Mouse (Mus musculus) myocyte (in vitro differentiated cells): ENCODE data around the gene Ptpn18. TPM values are rescaled to one million over a fixed set of nuclear protein-coding genes. Genes with fewer than 3 reads are reported as not detected.

Experiments
- H3K27me3 ChIP-seq: one replicate; pipeline ENCODE4 v1.6.1; 2011; ENCODE audit not compliant: control insufficient read depth, insufficient read depth, insufficient read length
- H3K36me3 ChIP-seq: one replicate; pipeline ENCODE4 v1.6.1; 2011; ENCODE audit not compliant: control insufficient read depth, insufficient read depth
- H3K4me2 ChIP-seq: one replicate; pipeline ENCODE4 v1.6.1; 2011; ENCODE audit warnings: low read depth, control low read depth
- H3K4me3 ChIP-seq: one replicate; pipeline ENCODE4 v1.5.1; 2011; ENCODE audit warnings: mild to moderate bottlenecking, control low read depth, moderate library complexity
- H3K79me2 ChIP-seq: one replicate; pipeline ENCODE4 v1.6.1; 2011; ENCODE audit not compliant: control insufficient read depth, insufficient read depth
- H3ac ChIP-seq: one replicate; pipeline ENCODE4 v1.6.1; 2011; ENCODE audit not compliant: control insufficient read depth, insufficient read length
- CEBPB ChIP-seq: IDR thresholded peaks from 2 replicates; pipeline ENCODE4 v1.6.1; 2011; ENCODE audit warnings: mild to moderate bottlenecking, moderate library complexity; ENCODE audit not compliant: poor library complexity, insufficient read depth, severe bottlenecking
- E2F4 ChIP-seq: IDR thresholded peaks from one replicate; pipeline ENCODE4 v1.6.1; 2011; ENCODE audit warnings: mild to moderate bottlenecking, control low read depth, moderate library complexity; ENCODE audit not compliant: insufficient read depth
- MAX ChIP-seq: IDR thresholded peaks from one replicate; pipeline ENCODE4 v1.6.1; 2011; ENCODE audit warnings: low read depth, mild to moderate bottlenecking, control low read depth
- MYOD1 ChIP-seq, 3 experiments: IDR thresholded peaks; one replicate each; pipeline ENCODE4 v1.6.1; 2011; ENCODE audit warnings: control low read depth in 2 of 3, low read depth in 2 of 3, mild to moderate bottlenecking in 2 of 3, moderate library complexity in 1 of 3; ENCODE audit not compliant: insufficient read length in 2 of 3, control insufficient read depth in 1 of 3
- MYOG ChIP-seq, 3 experiments: IDR thresholded peaks; one replicate each; pipeline ENCODE4 v1.6.1; 2011; ENCODE audit warnings: control low read depth in 2 of 3, low read depth in 2 of 3, mild to moderate bottlenecking in 2 of 3; ENCODE audit not compliant: insufficient read length in 2 of 3, control insufficient read depth in 1 of 3, insufficient read depth in 1 of 3
- POLR2A ChIP-seq: IDR thresholded peaks from one replicate; pipeline ENCODE4 v1.6.1; 2011; ENCODE audit warnings: low read depth, mild to moderate bottlenecking, control low read depth, moderate library complexity; ENCODE audit not compliant: insufficient read length
- POLR2AphosphoS2 ChIP-seq: IDR thresholded peaks from one replicate; pipeline ENCODE4 v1.6.1; 2011; ENCODE audit warnings: low read depth, control low read depth; ENCODE audit not compliant: insufficient read length
- REST ChIP-seq: IDR thresholded peaks from one replicate; pipeline ENCODE4 v1.6.1; 2011; ENCODE audit warnings: mild to moderate bottlenecking, control low read depth, moderate library complexity; ENCODE audit not compliant: insufficient read depth, insufficient read length
- SRF ChIP-seq: IDR thresholded peaks from one replicate; pipeline ENCODE4 v1.6.1; 2011; ENCODE audit warnings: low read depth; ENCODE audit not compliant: control insufficient read depth, insufficient read length
- TCF12 ChIP-seq: IDR thresholded peaks from one replicate; pipeline ENCODE4 v1.6.1; 2011; ENCODE audit warnings: mild to moderate bottlenecking, control low read depth; ENCODE audit not compliant: poor library complexity, insufficient read depth, severe bottlenecking
- TCF3 ChIP-seq: IDR thresholded peaks from one replicate; pipeline ENCODE4 v1.6.1; 2011; ENCODE audit warnings: low read depth, control low read depth; ENCODE audit not compliant: insufficient read length
- USF1 ChIP-seq: IDR thresholded peaks from one replicate; pipeline ENCODE4 v1.6.1; 2011; ENCODE audit warnings: low read depth, mild to moderate bottlenecking, control low read depth, moderate library complexity
- polyA plus RNA-seq: library from polyadenylated mRNA; unstranded; fragments of >200 nt; fragmentation: generic; extraction: Trizol; gene quantifications from one replicate; pipeline ENCODE4 v1.2.1, GENCODE M21; 2012; ENCODE audit warnings: missing spikeins

Gene Ptpn18
- polyA plus RNA-seq, 1 experiment = 0.05 TPM

DNA sequence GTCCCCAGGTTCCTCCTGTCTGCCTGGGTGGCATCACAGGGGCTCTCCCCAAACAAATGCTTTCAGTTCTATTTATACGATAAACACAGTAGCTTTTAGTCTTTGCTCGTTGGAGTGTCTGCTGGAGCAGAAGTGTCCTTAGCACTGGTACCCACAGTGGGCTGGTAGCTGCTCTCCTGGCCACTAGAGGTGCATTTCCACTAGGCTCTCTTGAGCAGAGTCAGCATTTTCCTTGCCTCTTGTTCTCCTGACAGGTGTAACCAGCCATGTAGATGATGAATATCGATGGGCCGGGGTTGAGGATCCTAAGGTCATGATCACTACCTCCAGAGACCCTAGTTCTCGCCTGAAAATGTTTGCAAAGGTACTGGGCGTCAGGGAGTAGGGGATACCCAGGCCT, 16.4 kb upstream of the Ptpn18 start:
- peaks cover 18% of the 10 kb centered on the region for H3K79me2 ChIP-seq
- peaks cover 40% of the 10 kb centered on the region for H3K36me3 ChIP-seq
- TF ChIP-seq MYOD1 (IDR thresholded peaks at IDR 0.05; ENCODE audit: control insufficient read depth in 1 of 3, insufficient read length in 2 of 3, low read depth in 2 of 3) (no peak), E2F4 (no peak), POLR2AphosphoS2 (no peak), MAX (no peak), TCF3 (no peak), POLR2A (no peak), MYOG (IDR thresholded peaks at IDR 0.05; ENCODE audit: control insufficient read depth in 1 of 3, insufficient read depth in 1 of 3, insufficient read length in 2 of 3, low read depth in 2 of 3) (no peak), TCF12 (no peak), USF1 (no peak), SRF (no peak), REST (no peak), CEBPB (no peak)
- H3K4me2 ChIP-seq = no peak overlapping the region
- no peak overlapping the region for H3K4me3 ChIP-seq
- H3ac ChIP-seq = no peak overlapping the region
- no peaks in the 10 kb centered on the region for H3K27me3 ChIP-seq

DNA sequence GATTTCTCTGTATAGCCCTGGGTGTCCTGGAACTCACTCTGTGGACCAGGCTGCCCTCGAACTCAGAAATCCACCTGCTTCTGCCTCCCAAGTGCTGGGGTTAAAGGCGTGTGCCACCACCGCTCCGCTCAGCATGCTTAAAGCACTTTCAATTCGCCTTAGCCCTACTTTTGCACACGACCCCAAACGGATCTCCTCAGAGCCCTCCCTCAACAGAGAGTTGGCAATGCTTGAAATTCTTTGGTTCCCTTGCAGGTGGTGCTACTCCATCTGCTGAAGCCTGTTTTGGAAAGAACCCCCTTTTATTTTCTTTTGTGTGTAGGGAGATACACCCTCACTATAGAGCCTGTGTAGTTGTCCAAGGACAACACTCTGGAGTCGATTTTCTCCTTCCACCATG, 1.1 kb upstream of the Ptpn18 start:
- TF ChIP-seq USF1 = no peak
- no peak for TF ChIP-seq REST
- no peak for TF ChIP-seq POLR2A
- TF ChIP-seq E2F4 = no peak
- TF ChIP-seq POLR2AphosphoS2 = no peak
- TF ChIP-seq MYOD1 (IDR thresholded peaks at IDR 0.05; ENCODE audit: control insufficient read depth in 1 of 3, insufficient read length in 2 of 3, low read depth in 2 of 3) = no peak
- no peak for TF ChIP-seq TCF12
- H3K4me2 ChIP-seq = no peak overlapping the region
- no peak overlapping the region for H3ac ChIP-seq
- no peak overlapping the region for H3K4me3 ChIP-seq
- peaks cover 26% of the 10 kb centered on the region for H3K27me3 ChIP-seq
- no peaks in the 10 kb centered on the region for H3K36me3 ChIP-seq
- no peaks in the 10 kb centered on the region for H3K79me2 ChIP-seq

DNA sequence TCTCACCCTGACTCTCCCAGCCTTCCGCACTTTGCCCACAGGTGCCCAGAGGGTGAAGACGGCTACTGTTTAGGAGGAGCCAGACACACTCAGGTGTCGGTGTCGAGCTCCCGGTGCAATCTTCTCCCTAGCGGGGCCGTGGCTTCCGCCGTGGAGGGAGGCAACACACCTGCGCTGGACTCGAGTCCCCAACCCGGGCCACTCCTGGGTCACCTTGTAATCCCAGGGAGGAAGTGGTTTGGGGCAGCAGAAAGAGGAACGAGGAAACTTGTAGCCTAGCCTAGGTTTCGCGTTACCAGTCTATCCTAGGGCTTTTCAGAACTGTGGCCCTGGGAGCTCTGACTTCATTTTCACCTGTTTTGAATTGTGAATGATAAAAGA, 489 bp downstream of the Ptpn18 start:
- Histone ChIP-seq H3ac (no peak overlapping the region), H3K27me3 (peaks cover 22% of the 10 kb centered on the region), H3K36me3 (no peaks in the 10 kb centered on the region), H3K79me2 (no peaks in the 10 kb centered on the region), H3K4me3 (peak overlapping the region; percentile 21), H3K4me2 (peak overlapping the region; percentile 99)
- TF ChIP-seq POLR2AphosphoS2 (no peak), MYOD1 (IDR thresholded peaks at IDR 0.05; ENCODE audit: control insufficient read depth in 1 of 3, insufficient read length in 2 of 3, low read depth in 2 of 3) (no peak), MAX (no peak), E2F4 (no peak), MYOG (IDR thresholded peaks at IDR 0.05; ENCODE audit: control insufficient read depth in 1 of 3, insufficient read depth in 1 of 3, insufficient read length in 2 of 3, low read depth in 2 of 3) (no peak), USF1 (no peak), TCF3 (no peak), SRF (no peak), POLR2A (no peak), REST (no peak), TCF12 (no peak), CEBPB (no peak)

DNA sequence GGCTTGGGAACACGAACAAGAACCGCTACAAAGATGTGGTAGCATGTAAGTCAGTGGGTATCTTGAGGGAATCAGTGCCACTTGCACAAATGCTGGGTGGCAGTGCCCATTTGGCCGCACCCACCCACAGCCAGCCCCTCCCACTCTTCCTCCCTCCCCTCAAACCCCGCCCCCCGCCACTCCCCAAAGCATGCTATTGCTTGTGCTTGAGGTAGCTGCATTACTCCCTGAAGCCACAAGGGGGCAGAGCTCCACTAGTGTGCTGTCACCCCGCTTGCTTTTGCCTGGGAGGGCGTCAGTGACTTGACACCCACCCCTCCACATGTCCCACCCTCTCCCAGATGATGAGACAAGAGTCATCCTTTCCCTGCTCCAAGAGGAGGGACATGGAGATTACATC, 3.2 kb downstream of the Ptpn18 start:
- Histone ChIP-seq H3K79me2 (no peaks in the 10 kb centered on the region), H3ac (no peak overlapping the region), H3K4me3 (no peak overlapping the region), H3K36me3 (no peaks in the 10 kb centered on the region), H3K27me3 (peaks cover 8% of the 10 kb centered on the region), H3K4me2 (no peak overlapping the region)
- no peak for TF ChIP-seq MAX
- TF ChIP-seq E2F4 = no peak
- TF ChIP-seq MYOD1 (IDR thresholded peaks at IDR 0.05; ENCODE audit: control insufficient read depth in 1 of 3, insufficient read length in 2 of 3, low read depth in 2 of 3) = no peak
- TF ChIP-seq SRF = no peak
- TF ChIP-seq POLR2A = no peak
- no peak for TF ChIP-seq USF1
- TF ChIP-seq MYOG (IDR thresholded peaks at IDR 0.05; ENCODE audit: control insufficient read depth in 1 of 3, insufficient read depth in 1 of 3, insufficient read length in 2 of 3, low read depth in 2 of 3) = no peak
- no peak for TF ChIP-seq POLR2AphosphoS2
- no peak for TF ChIP-seq CEBPB
- TF ChIP-seq REST = no peak
- no peak for TF ChIP-seq TCF3
- no peak for TF ChIP-seq TCF12

DNA sequence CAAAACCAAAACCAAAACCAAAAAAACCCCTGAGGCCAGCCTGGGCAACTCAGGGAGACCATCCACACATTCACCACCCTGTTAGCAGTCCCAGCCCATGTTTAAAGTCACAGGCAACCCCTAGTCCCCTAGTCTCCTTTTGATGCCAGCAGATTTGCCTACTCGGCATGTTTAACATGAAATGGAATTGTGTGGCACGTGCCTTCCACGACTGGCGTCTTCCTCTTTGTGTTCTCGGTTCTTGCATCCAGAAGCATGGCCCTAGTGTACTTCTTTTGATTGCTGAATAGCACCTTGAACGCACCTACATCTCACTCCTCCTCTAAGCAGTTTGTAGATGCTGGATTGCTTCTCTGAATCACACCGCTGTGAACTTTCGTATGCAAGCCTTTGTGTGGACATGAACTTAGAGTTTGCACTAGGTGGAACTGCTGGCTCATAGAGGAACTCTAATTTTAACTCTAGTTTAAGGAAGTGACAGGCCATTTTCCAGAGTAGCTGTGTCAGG, 4.8 kb downstream of the Ptpn18 start:
- Histone ChIP-seq H3K79me2 (no peaks in the 10 kb centered on the region), H3ac (no peak overlapping the region), H3K27me3 (peaks cover 2% of the 10 kb centered on the region), H3K4me2 (no peak overlapping the region), H3K36me3 (no peaks in the 10 kb centered on the region), H3K4me3 (no peak overlapping the region)
- TF ChIP-seq POLR2AphosphoS2 (no peak), MYOG (IDR thresholded peaks at IDR 0.05; ENCODE audit: control insufficient read depth in 1 of 3, insufficient read depth in 1 of 3, insufficient read length in 2 of 3, low read depth in 2 of 3) (no peak)
